17 mouse cellular contexts compared by ENCODE assay signal in the genomic region with DNA sequence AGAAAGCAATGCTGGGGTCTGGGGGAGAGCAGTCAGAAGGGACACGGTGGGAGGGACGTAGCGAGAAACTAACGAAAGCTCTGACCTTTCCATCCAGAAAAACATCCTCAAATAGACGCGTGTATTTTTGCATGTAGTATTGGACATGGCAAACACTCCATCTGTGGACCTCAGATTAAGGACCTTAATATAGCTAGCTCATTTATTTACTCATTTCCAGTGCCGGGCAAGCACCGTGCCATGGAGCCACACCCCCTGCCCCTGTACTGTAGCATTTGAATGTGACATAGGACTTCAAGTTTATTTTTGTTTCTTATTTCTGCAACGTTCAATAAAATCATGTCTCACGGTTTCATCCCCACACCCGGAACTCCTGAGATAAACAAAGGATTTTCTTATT.
"Had no signal": no experiment of that assay in that cellular context is flagged by ENCODE, and none has a peak within 500 bp of the region (broad histone marks: within the 10 kb centered on the region; RNA-seq: fewer than 3 reads in every experiment).

No protein-coding gene starts in this region.

- H3K27ac ChIP-seq: kidney, postnatal 0 days; limb, embryonic 12.5 days; liver, embryonic 13.5 days; lung, embryonic 15.5 days; neural tube, embryonic 13.5 days had no signal

- H3K9me3 ChIP-seq: limb, embryonic 12.5 days; liver, embryonic 13.5 days; lung, embryonic 15.5 days; neural tube, embryonic 13.5 days had no signal

- H3K9ac ChIP-seq: limb, embryonic 12.5 days; liver, embryonic 13.5 days; liver, postnatal 0 days; lung, embryonic 15.5 days; neural tube, embryonic 13.5 days had no signal

- H3K36me3 ChIP-seq: limb, embryonic 12.5 days; liver, embryonic 13.5 days; lung, embryonic 15.5 days; neural tube, embryonic 13.5 days had no signal

- ATAC-seq: liver, postnatal 0 days had no signal

- H3K27me3 ChIP-seq: limb, embryonic 12.5 days; liver, embryonic 13.5 days; lung, embryonic 15.5 days; neural tube, embryonic 13.5 days had no signal

- DNase-seq: kidney, postnatal 36 days; layer of hippocampus, adult 9-11 months; layer of hippocampus, postnatal 36 days; liver; liver, embryonic 13.5 days; liver, postnatal 0 days; lung, postnatal 36 days; midbrain, embryonic 14.5 days; retina, postnatal 1 day; right cerebral cortex, postnatal 4 days; spleen, adult 18-20 months; thymus, adult 2 months; thymus, postnatal 25 days had no signal

- H3K4me3 ChIP-seq: limb, embryonic 12.5 days; liver, embryonic 13.5 days; lung, embryonic 15.5 days; neural tube, embryonic 13.5 days had no signal

- H3K4me2 ChIP-seq: limb, embryonic 12.5 days; liver, embryonic 13.5 days; lung, embryonic 15.5 days; neural tube, embryonic 13.5 days had no signal
